Mouse (Mus musculus) mouse trophoblast stem cell (cell line): ENCODE measurements around the gene Fa2h.
"Not testable (repeated sequence)": the region's sequence is repeated elsewhere in the genome, so short reads cannot be mapped to it uniquely, and the experiment has no call there.

ENCODE experiments used
- in situ Hi-C, 2 experiments: fragments of 300-500 bp; cut with MseI, MboI; formaldehyde crosslinking; loops; 2 replicates in 1 of 2; 3 replicates in 1 of 2; pipeline ENCODE4 v1.15.1; 2025

The Fa2h gene

GRCm38 (mm10) chr8:111359936-111360335 is 33.7 kb downstream of the Fa2h start:
- in situ Hi-C loops, result no loop called here

- in situ Hi-C loops, result no loop called here
Measured at GRCm38 (mm10) chr8:111358905-111359304, 34.7 kb downstream of the Fa2h start.

GRCm38 (mm10) chr8:111357433-111357832 is 36.2 kb downstream of the Fa2h start:
- in situ Hi-C loops, result no loop called here

- in situ Hi-C loops, result no loop called here
Measured at GRCm38 (mm10) chr8:111353497-111353896, 40.1 kb downstream of the Fa2h start.

GRCm38 (mm10) chr8:111352289-111352688 is 41.3 kb downstream of the Fa2h start:
- in situ Hi-C loops, result no loop called here

- in situ Hi-C loops, result no loop called here
Measured at GRCm38 (mm10) chr8:111350577-111350976, 43.0 kb downstream of the Fa2h start.

GRCm38 (mm10) chr8:111343225-111343624 is 50.4 kb downstream of the Fa2h start:
- in situ Hi-C loops, result loop anchor here (5.0 kb wide), 1 partner anchor 94 kb away; no protein-coding TSS in a partner anchor

GRCm38 (mm10) chr8:111340186-111340585 is 53.4 kb downstream of the Fa2h start:
- in situ Hi-C loops, result loop anchor here (5.0 kb wide), 1 partner anchor 97 kb away; no protein-coding TSS in a partner anchor

GRCm38 (mm10) chr8:111338370-111339208 is 55.0 kb downstream of the Fa2h start:
- in situ Hi-C loops, result no loop called here

- in situ Hi-C loops, result no loop called here
Measured at GRCm38 (mm10) chr8:111337890-111338347, 55.7 kb downstream of the Fa2h start, which contains the start of gene Mlkl. Gene Mlkl, minus strand, starts transcription at chr8:111338177.

- in situ Hi-C loops, result no loop called here
Measured at GRCm38 (mm10) chr8:111337311-111337889, 56.2 kb downstream of the Fa2h start.

GRCm38 (mm10) chr8:111336692-111337091 is 56.9 kb downstream of the Fa2h start:
- in situ Hi-C loops, result no loop called here

- in situ Hi-C loops, result no loop called here
Measured at GRCm38 (mm10) chr8:111325222-111325790, 68.3 kb downstream of the Fa2h start.

GRCm38 (mm10) chr8:111314729-111315128 is 78.9 kb downstream of the Fa2h start:
- in situ Hi-C loops, result no loop called here

GRCm38 (mm10) chr8:111313961-111314360 is 79.7 kb downstream of the Fa2h start:
- in situ Hi-C loops, result not testable (repeated sequence)

GRCm38 (mm10) chr8:111312758-111313162 is 80.9 kb downstream of the Fa2h start:
- in situ Hi-C loops, result no loop called here

GRCm38 (mm10) chr8:111310006-111310405 is 83.6 kb downstream of the Fa2h start:
- in situ Hi-C loops, result not testable (repeated sequence)

GRCm38 (mm10) chr8:111305031-111305730 is 88.4 kb downstream of the Fa2h start:
- in situ Hi-C loops, result no loop called here

GRCm38 (mm10) chr8:111304359-111304758 is 89.3 kb downstream of the Fa2h start:
- in situ Hi-C loops, result no loop called here

GRCm38 (mm10) chr8:111303076-111303803 is 90.4 kb downstream of the Fa2h start:
- in situ Hi-C loops, result not testable (repeated sequence)
